Mouse (Mus musculus) gastrocnemius, postnatal 10 days (tissue): Measurements from ENCODE around the gene Washc1. TPM values are rescaled to one million over a fixed set of nuclear protein-coding genes. Genes with fewer than 3 reads are reported as not detected.
"Not testable (repeated sequence)": the region's sequence is repeated elsewhere in the genome, so short reads cannot be mapped to it uniquely, and the experiment has no call there.

Experiments used
- DNase-seq: peaks from one replicate; pipeline ENCODE4 v3.0.0; 2021; ENCODE audit warnings: mixed read lengths
- total RNA-seq, 2 experiments: library from RNA; stranded (reverse); gene quantifications; 2 replicates each; pipeline ENCODE4 v1.2.3; 2021

Washc1 gene
- total RNA-seq, 2 experiments from 2014 or later = 16.4 to 17.2 TPM

DNA sequence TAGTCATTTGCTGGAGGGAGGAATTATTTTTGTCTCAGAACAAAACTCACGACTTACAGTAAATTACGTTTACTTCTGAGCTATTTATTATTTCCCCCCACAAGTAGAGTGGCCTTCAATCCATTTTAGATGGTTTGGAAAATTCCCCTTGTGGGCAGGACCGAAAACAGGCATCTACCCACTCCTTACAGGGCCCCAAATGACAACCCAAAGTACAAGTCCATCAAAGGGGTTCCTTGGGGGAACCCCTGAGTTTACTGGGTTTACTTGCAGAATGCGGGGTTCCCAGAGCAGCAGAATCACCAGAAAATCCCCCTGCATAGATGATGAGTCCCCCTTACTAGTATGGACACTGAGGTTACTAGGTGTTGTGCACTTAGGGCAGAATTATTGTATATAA, 821 bp downstream of the Washc1 start:
- no peak for DNase-seq

DNA sequence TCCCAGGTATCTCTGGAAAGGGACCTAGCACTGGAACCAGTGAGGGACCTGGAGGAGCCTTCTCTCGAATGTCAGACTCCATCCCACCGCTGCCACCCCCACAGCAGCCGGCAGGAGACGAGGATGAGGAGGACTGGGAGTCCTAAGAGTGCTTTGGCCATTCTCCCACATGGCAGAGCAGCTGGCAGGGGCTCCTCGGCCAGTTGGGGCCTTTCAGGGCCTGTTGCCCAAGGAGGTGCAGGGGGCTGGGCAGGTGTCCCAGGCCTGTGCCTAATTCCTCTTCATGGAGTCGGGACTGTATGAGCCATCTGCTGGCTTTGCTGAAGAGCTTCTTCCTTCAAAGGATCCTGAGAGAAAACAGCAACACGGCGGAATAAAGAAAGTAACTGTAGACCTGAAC, 7.6 kb downstream of the Washc1 start:
- no peak for DNase-seq

DNA sequence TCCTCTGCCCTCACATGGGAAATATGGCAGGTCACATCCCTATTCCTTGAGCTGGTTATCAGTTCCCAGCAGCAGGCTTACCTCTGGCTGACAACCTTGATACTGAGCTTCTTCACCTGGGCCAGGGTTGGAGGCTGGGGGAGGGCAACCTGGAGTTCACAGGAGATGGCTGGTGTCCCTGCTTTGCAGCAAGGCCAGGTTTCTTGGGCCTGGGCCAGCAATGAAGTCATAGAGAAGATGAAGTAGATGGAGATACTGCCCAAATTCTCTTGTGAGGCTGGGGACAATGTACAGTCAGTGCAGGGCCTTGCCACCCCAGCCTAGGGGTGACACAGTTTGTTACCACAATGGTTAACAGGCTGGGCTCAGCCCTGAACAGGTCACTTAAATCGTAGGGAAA, 9.4 kb downstream of the Washc1 start:
- DNase-seq = no peak

- DNase-seq = peak; percentile 99
These were observed 11.9 kb downstream of the Washc1 start, which contains the start of gene Ddx11 for GRCm38 (mm10) chr17:66123066-66123815. Gene Ddx11, plus strand, starts transcription at chr17:66123520.

GRCm38 (mm10) chr17:66123816-66124610, 12.7 kb downstream of the Washc1 start:
- DNase-seq = no peak

DNA sequence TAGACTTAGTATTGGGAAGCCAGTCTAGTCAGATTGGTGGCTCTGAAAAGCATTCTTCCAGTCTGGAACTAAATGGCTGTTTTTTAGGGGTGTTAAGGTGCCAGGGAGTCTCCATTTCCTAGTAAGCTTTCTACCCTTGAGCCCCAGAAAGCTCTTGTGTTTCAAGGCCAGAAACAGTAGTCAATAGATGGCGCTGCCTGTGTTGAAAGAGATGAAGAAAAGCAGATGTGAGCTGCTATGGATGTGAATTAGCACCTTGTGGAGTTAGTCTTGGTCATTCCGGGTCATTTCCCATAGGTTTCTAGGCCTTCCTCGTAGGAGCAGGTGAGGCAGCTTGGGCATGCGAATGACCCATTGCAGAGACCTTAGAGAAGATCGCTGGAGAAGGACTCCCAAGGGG, 13.9 kb downstream of the Washc1 start:
- DNase-seq = no peak

- DNase-seq = no peak
These were observed 19.0 kb downstream of the Washc1 start for GRCm38 (mm10) chr17:66130371-66130770.

GRCm38 (mm10) chr17:66131212-66131611, 19.9 kb downstream of the Washc1 start:
- DNase-seq = no peak

DNA sequence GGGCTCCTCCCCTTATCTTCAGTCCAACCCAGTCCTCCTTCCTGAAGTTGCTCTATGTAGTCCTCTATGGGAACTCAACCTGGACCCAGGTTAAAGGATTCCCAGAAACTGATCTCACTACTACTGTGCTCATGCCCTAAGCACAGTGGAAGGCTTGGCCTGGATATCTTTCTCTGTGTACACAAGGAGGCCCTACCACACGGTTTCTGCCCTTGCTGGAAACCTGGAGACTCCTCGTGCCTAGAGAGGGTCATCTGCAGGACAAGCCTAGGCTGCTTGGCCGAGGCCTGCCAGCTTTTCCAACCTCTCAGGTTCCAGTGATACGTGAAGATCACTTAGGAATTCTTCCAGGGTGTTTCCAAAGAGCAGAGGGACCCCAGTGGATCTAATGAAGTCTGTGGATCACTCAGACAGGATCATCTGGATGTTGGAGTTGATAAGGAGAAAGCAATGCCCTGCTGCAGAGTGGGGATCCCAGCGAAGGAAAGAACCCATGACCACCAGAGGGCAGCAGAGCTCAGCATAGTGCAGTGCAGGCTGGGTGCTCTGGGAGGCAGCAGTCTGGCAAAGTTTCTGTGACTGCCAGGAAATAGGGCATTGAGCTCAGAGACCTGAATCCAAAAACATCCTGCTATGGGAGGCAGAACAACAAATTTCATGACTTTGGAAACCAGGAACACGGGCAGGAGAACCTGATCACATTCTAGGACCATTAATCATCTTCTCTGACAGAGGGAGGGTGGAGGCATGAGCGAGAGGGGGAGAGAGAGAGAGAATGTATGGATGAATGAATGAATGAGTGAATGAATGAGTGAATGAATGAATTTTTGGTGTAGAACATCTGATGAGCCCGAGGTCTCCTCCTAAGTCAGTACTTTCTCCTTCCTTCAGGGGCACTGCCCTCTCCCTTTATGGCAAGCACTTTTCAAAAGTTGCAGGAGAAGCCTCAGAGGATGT, 41.6 kb downstream of the Washc1 start:
- DNase-seq = not testable (repeated sequence)

DNA sequence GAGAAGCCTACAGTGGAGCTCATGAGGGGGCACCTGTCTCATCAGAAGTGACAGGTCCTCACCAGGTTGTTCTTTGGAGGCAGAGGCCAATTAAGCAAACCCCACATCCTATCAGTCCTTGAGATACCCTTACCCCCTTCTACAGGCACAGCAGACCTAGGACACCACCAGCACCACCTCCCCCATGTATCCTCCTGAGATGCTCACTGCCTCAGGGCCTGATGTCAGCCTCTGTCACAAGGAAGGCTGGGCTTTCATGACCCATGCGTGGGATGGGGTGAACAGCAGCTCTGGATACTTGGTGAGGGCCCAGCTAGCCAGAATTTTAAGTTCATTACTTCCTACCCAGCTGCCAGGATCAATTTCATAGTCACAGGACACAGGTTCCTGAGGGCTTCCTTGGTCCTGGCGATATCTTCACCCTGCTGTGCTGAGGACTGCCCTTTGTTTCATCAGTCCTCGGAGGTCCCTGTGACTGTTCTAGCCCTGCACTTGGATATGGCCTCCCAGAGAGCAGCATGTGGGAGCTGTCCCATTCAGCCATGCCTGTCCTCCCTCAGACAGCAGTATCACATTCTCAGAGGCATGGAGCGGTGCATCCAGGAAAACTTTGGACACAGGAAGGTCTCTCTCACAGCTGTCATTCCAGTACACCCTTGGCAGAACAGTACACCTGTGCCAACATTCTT, 42.5 kb downstream of the Washc1 start:
- DNase-seq = not testable (repeated sequence)

GRCm38 (mm10) chr17:66154876-66155275, 43.5 kb downstream of the Washc1 start:
- DNase-seq = no peak

GRCm38 (mm10) chr17:66158271-66158670, 46.9 kb downstream of the Washc1 start:
- no peak for DNase-seq

DNA sequence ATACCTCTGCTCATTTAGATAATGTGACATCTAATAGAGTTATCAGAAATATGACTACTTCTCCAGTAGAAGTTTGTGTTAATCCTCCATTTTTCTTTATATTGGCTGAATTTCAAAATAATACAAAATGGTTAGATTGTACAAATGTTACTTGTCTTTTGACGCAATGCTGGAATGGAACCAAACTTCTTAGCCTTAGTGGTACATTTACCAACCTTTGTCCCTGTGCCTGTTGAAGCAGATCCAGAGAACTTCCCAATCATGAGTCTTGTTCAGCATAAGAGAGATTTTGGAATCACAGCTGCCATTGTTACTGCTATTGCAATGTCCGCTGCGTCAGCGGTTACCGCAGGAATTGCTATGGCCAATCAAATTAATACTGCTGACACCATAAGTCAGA, 55.8 kb downstream of the Washc1 start:
- not testable (repeated sequence) for DNase-seq

Other genes with a start within 250 kb of the Washc1 start
- gene Ralbp1, start 225.7 kb upstream of the Washc1 start, total RNA-seq = 10 to 100 TPM; 22.2 to 25.2 TPM
- gene Twsg1, start 160.3 kb upstream of the Washc1 start, total RNA-seq = 10 to 100 TPM; 29.0 to 32.7 TPM
- gene Ankrd12, start 34.5 kb upstream of the Washc1 start, total RNA-seq = 10 to 100 TPM; 13.1 to 15.3 TPM
- gene Ndufv2, start 10.0 kb upstream of the Washc1 start, total RNA-seq = 100 to 1,000 TPM; 571 to 625 TPM
- gene Ddx11, start 12.0 kb downstream of the Washc1 start, total RNA-seq = 1 to 10 TPM; 2.7 to 3.4 TPM